Mouse (Mus musculus) heart, embryonic 15.5 days (tissue): ENCODE measurements at regions not wholly inside any gene's neighbourhood (a gene's known extent, or its start where the extent isn't known, plus 50 kb on each side); places are given as distances from the start of the nearest gene placed in this dataset.

Experiments used
- ATAC-seq: fragments of 200-750 bp; cut with Nextera tagmentation; replicated peaks from 2 replicates; pipeline ENCODE4 v1.8.0; 2017; ENCODE audit warnings: low read depth, moderate TSS enrichment; ENCODE audit not compliant: insufficient number of reproducible peaks, insufficient read depth, low FRiP score
- H3K27ac ChIP-seq: fragments of 300-500 bp; sonication (generic); 2 replicates; pipeline ENCODE4 v1.5.1; 2015; ENCODE audit warnings: mild to moderate bottlenecking, inconsistent platforms
- H3K27me3 ChIP-seq: fragments of 300-500 bp; sonication (generic); 2 replicates; pipeline ENCODE4 v1.6.1; 2015; ENCODE audit warnings: inconsistent platforms
- H3K36me3 ChIP-seq: fragments of 300-500 bp; sonication (generic); 2 replicates; pipeline ENCODE4 v1.6.1; 2015; ENCODE audit warnings: mild to moderate bottlenecking, inconsistent platforms
- H3K4me1 ChIP-seq: fragments of 300-500 bp; sonication (generic); replicated peaks from 2 replicates; pipeline ENCODE4 v1.6.1; 2015; ENCODE audit warnings: inconsistent platforms
- H3K4me2 ChIP-seq: fragments of 300-500 bp; sonication (generic); 2 replicates; pipeline ENCODE4 v1.6.1; 2015; ENCODE audit warnings: inconsistent platforms, mild to moderate bottlenecking, moderate library complexity
- H3K4me3 ChIP-seq: fragments of 300-500 bp; sonication (generic); 2 replicates; pipeline ENCODE4 v1.5.1; 2015; ENCODE audit warnings: mild to moderate bottlenecking, inconsistent platforms
- H3K9ac ChIP-seq: fragments of 300-500 bp; sonication (generic); 2 replicates; pipeline ENCODE4 v1.6.1; 2015; ENCODE audit warnings: mild to moderate bottlenecking, inconsistent platforms
- H3K9me3 ChIP-seq: fragments of 300-500 bp; sonication (generic); replicated peaks from 2 replicates; pipeline ENCODE4 v1.6.1; 2016; ENCODE audit warnings: inconsistent platforms
- WGBS: fragments of 180-500 bp; shearing (Covaris S2); methylation state at CpG from one replicate; pipeline ENCODE4 v1.1.7; 2015; ENCODE audit warnings: mixed read lengths; 5-methylcytosine and 5-hydroxymethylcytosine counted together

GRCm38 (mm10) chr10:98838926-98839679 lies 75.1 kb upstream of the Atp2b1 start:
- Histone ChIP-seq H3K27ac (no peak overlapping the region), H3K27me3 (no peaks in the 10 kb centered on the region), H3K9ac (no peak overlapping the region), H3K4me3 (no peak overlapping the region), H3K4me2 (no peak overlapping the region), H3K4me1 (no peaks in the 10 kb centered on the region), H3K9me3 (peaks cover 9% of the 10 kb centered on the region), H3K36me3 (no peaks in the 10 kb centered on the region; the same call in 1 of the 2 replicates)
- no peak for ATAC-seq
- WGBS: 86% methylated on average over 8 of the region's 8 CpGs

GRCm38 (mm10) chr10:98839963-98840362 lies 74.2 kb upstream of the Atp2b1 start:
- no peak overlapping the region for H3K4me3 ChIP-seq
- no peaks in the 10 kb centered on the region for H3K4me1 ChIP-seq
- H3K4me2 ChIP-seq: no peak overlapping the region
- H3K9ac ChIP-seq: no peak overlapping the region
- ATAC-seq: no peak
- no peaks in the 10 kb centered on the region; the same call in 1 of the 2 replicates for H3K36me3 ChIP-seq
- 93% methylated on average over 11 of the region's 11 CpGs for WGBS
- H3K27me3 ChIP-seq: no peaks in the 10 kb centered on the region
- H3K27ac ChIP-seq: no peak overlapping the region
- peaks cover 9% of the 10 kb centered on the region for H3K9me3 ChIP-seq

DNA sequence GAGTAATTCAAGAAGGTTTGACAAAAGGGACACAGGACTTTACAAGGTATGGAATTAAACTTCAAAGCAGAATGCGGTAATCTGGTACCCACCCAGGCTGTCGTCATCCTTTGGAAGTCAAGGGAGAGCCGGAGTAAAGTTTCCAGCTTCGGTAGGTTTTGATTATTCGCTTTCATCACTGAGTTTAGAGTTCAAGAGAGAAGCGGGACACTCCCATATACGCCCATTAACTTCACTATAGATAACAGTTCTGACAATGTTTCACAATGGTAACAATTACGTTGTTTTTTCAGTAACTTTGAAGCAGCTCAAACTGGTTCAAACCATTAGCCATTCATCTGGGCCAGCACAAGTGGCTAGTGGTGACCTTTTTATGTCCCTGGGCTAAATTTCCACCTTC lies 73.8 kb upstream of the Atp2b1 start:
- H3K9me3 ChIP-seq: peaks cover 9% of the 10 kb centered on the region
- no peak overlapping the region for H3K27ac ChIP-seq
- no peak overlapping the region for H3K4me3 ChIP-seq
- H3K36me3 ChIP-seq: no peaks in the 10 kb centered on the region; the same call in 1 of the 2 replicates
- no peak overlapping the region for H3K4me2 ChIP-seq
- H3K4me1 ChIP-seq: no peaks in the 10 kb centered on the region
- 85% methylated on average over 8 of the region's 8 CpGs for WGBS
- no peak for ATAC-seq
- no peaks in the 10 kb centered on the region for H3K27me3 ChIP-seq
- no peak overlapping the region for H3K9ac ChIP-seq

GRCm38 (mm10) chr10:98840957-98841831 lies 73.0 kb upstream of the Atp2b1 start:
- WGBS: 82% methylated on average over 13 of the region's 13 CpGs
- Histone ChIP-seq H3K4me2 (no peak overlapping the region), H3K9ac (no peak overlapping the region), H3K9me3 (peaks cover 12% of the 10 kb centered on the region), H3K4me1 (no peaks in the 10 kb centered on the region), H3K27me3 (no peaks in the 10 kb centered on the region), H3K27ac (no peak overlapping the region), H3K4me3 (no peak overlapping the region), H3K36me3 (no peaks in the 10 kb centered on the region; the same call in 1 of the 2 replicates)
- ATAC-seq: no peak

DNA sequence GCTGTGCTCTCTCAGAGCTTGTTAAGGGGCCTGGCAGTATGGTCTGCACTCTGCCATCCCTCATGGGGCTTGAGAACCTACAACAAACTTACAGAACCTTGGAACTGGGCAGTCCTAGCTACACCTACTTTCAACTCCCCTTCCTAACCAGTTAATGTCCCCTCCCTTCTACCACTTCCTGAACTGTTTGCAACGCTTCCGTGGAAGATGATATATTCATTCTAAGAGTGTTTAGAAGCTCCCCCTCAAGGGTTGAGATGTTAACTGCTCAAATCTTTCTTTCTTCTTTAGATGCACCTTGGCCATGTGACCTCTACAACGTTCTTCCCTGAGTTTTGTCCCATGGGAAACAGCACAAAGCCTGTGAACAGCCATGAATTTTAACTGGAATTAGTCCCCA lies 72.3 kb upstream of the Atp2b1 start:
- Histone ChIP-seq H3K4me2 (no peak overlapping the region), H3K27me3 (no peaks in the 10 kb centered on the region), H3K9ac (no peak overlapping the region), H3K4me3 (no peak overlapping the region), H3K36me3 (no peaks in the 10 kb centered on the region; the same call in 1 of the 2 replicates), H3K9me3 (peaks cover 12% of the 10 kb centered on the region), H3K4me1 (no peaks in the 10 kb centered on the region), H3K27ac (no peak overlapping the region)
- 81% methylated on average over 3 of the region's 3 CpGs for WGBS
- no peak for ATAC-seq

DNA sequence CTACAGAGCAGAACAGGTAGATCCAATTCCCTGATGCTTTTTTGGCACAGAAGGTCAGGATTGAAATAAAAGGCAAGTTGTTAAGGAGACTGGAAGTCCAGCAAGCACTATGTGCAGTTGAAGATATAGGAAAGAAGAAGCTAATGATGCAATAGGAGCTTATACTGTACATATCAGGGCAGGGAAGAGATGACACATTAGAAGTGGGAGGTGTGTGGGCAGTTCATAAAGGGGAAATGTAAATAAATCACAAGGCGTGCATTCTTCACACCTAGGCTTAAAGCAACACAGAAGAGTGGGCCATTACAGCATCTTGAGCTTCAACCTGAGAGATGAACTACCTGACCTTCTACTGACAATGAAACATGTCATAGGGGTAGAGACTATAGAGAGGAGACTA lies 71.5 kb upstream of the Atp2b1 start:
- ATAC-seq: no peak
- peaks cover 12% of the 10 kb centered on the region for H3K9me3 ChIP-seq
- WGBS: 86% methylated on average over 1 of the region's 1 CpGs
- H3K4me3 ChIP-seq: no peak overlapping the region
- H3K4me1 ChIP-seq: no peaks in the 10 kb centered on the region
- no peak overlapping the region for H3K4me2 ChIP-seq
- no peak overlapping the region for H3K9ac ChIP-seq
- no peaks in the 10 kb centered on the region; the same call in 1 of the 2 replicates for H3K36me3 ChIP-seq
- H3K27me3 ChIP-seq: no peaks in the 10 kb centered on the region
- no peak overlapping the region for H3K27ac ChIP-seq

DNA sequence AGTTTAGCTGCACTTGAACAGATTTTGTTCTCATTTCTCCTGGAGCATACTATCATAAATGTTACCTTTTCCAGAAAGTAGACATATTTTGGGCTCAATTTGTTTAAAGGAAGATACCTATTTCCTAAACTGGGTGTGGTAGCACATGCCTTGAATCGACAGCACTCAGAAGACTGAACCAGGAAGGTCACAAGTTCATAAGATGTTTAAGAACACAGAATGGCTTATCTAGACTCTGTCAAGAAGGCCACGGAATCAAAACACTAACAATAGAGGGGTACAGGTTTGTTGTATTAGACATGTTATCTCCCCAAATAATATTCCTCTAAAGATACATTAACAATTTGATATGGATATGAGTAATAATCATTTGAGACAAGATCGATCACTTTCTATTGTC lies 64.4 kb upstream of the Atp2b1 start:
- no peak for ATAC-seq
- no peaks in the 10 kb centered on the region for H3K27me3 ChIP-seq
- H3K27ac ChIP-seq: no peak overlapping the region
- H3K4me3 ChIP-seq: no peak overlapping the region
- 67% methylated on average over 3 of the region's 3 CpGs for WGBS
- no peaks in the 10 kb centered on the region; the same call in 1 of the 2 replicates for H3K4me1 ChIP-seq
- H3K36me3 ChIP-seq: no peaks in the 10 kb centered on the region
- no peak overlapping the region for H3K4me2 ChIP-seq
- H3K9ac ChIP-seq: no peak overlapping the region
- 0 out of 2 replicates have a peak, but pooled peaks cover 4% of the 10 kb centered on the region for H3K9me3 ChIP-seq

DNA sequence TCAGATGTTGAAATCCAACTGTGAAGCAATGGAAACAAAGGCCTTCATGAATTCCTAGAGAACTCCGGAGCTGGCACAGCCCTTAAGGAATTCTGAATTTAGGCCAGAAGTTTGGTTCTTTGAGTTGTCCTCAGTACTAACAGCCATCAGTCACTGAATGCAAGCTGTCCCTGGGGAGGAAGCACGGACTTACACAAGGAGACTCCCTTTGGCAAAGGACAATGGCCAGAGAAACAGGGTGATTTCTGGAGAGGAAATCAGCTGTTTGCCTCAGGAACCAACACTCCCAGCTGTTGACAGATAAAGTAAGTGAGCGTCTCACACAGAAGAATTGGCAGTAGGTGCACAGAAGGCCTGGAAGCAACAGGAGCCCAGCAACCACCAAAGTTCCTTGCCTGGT lies 56.8 kb upstream of the Atp2b1 start:
- no peaks in the 10 kb centered on the region for H3K27me3 ChIP-seq
- no peaks in the 10 kb centered on the region for H3K9me3 ChIP-seq
- H3K27ac ChIP-seq: peak overlapping the region; percentile 55
- no peaks in the 10 kb centered on the region for H3K36me3 ChIP-seq
- peaks cover 7% of the 10 kb centered on the region for H3K4me1 ChIP-seq
- H3K4me2 ChIP-seq: no peak overlapping the region
- WGBS: 15% methylated on average over 3 of the region's 3 CpGs
- no peak overlapping the region for H3K4me3 ChIP-seq
- ATAC-seq: peak; percentile 79
- no peak overlapping the region for H3K9ac ChIP-seq

DNA sequence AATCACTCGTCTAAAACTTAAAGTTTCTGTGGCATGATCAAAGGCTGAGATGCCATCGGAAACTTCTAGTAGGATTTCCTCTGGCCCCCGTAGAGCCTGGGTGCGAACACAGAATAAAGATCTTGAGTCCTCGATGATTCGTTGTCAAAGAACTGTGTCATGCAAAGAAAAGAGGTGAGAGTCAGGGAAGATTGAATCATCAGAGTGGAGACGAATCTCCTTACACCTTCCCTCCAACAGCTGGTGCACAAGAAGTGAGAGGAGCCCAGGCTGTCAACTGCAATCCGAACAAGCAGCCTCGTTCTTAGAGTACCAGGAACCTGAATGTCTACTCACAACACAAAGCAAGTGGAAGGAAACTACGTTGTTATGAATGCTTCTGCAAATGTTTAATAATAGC lies 52.7 kb upstream of the Atp2b1 start:
- 73% methylated on average over 10 of the region's 10 CpGs for WGBS
- no peaks in the 10 kb centered on the region for H3K36me3 ChIP-seq

GRCm38 (mm10) chr10:98862712-98863111 lies 51.5 kb upstream of the Atp2b1 start:
- Histone ChIP-seq H3K27me3 (no peaks in the 10 kb centered on the region), H3K4me3 (no peak overlapping the region), H3K9ac (no peak overlapping the region), H3K27ac (no peak overlapping the region), H3K4me2 (no peak overlapping the region), H3K4me1 (no peaks in the 10 kb centered on the region), H3K9me3 (no peaks in the 10 kb centered on the region), H3K36me3 (no peaks in the 10 kb centered on the region)
- ATAC-seq: no peak
- WGBS: 50% methylated on average over 4 of the region's 4 CpGs

More for the DNA sequence above, 52.7 kb upstream of the Atp2b1 start:
- H3K4me2 ChIP-seq: no peak overlapping the region
- H3K27ac ChIP-seq: no peak overlapping the region
- H3K4me1 ChIP-seq: peaks cover 7% of the 10 kb centered on the region
- H3K9me3 ChIP-seq: no peaks in the 10 kb centered on the region
- no peak overlapping the region for H3K4me3 ChIP-seq
- H3K9ac ChIP-seq: no peak overlapping the region
- no peak for ATAC-seq
- H3K27me3 ChIP-seq: no peaks in the 10 kb centered on the region

DNA sequence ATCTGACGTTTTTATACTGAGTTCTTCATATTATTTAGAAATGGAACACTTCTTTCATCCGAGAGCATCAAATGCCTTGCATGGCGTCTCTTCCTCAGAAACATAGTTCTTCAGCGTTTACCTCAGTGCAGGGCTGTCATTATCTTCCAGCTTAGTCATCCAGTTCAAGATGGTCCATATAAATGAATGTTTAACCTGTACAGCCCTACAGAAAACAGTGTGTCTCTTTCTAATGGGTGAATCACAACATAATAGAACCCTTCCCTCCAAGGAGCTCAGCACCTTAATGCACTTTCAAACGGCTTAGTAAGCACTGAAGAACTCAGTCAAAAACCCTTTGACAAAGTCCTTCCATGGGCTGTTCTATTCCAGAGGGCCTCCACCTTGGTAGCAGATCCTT lies 49.8 kb upstream of the Atp2b1 start:
- H3K9ac ChIP-seq: no peak overlapping the region
- no peaks in the 10 kb centered on the region for H3K36me3 ChIP-seq
- no peaks in the 10 kb centered on the region for H3K27me3 ChIP-seq
- no peaks in the 10 kb centered on the region for H3K9me3 ChIP-seq
- H3K4me1 ChIP-seq: no peaks in the 10 kb centered on the region
- H3K4me2 ChIP-seq: no peak overlapping the region
- 84% methylated on average over 5 of the region's 5 CpGs for WGBS
- no peak for ATAC-seq
- H3K27ac ChIP-seq: no peak overlapping the region
- no peak overlapping the region for H3K4me3 ChIP-seq
